Comparison of ENCODE assay signal across 15 mouse cellular contexts in genomic region chr1:155054366-155054965, GRCm38 (mm10). TPM values are rescaled to one million over a fixed set of nuclear protein-coding genes. Genes with fewer than 3 reads are reported as not detected.
DNase-seq lines count a peak whose midpoint lies in the region; ATAC-seq and TF ChIP-seq lines count a peak whose summit lies in the region.
"Had no signal": no experiment of that assay in that cellular context is flagged by ENCODE, and none has a peak within 500 bp of the region (broad histone marks: within the 10 kb centered on the region; RNA-seq: fewer than 3 reads in every experiment).

No protein-coding gene starts in this region.

- no peaks in the 10 kb centered on the region for H3K36me3 ChIP-seq in neural tube, embryonic 13.5 days
- H3K36me3 ChIP-seq in limb, embryonic 12.5 days = no peaks in the 10 kb centered on the region
- no peaks in the 10 kb centered on the region for H3K36me3 ChIP-seq in intestine, embryonic 16.5 days (ENCODE audit: control insufficient read depth, insufficient read depth, low read length)
- H3K36me3 ChIP-seq: stomach, embryonic 15.5 days had no signal

- WGBS in neural tube, embryonic 13.5 days = 42% methylated on average over 6 of the region's 6 CpGs
- WGBS in limb, embryonic 12.5 days = 21% methylated on average over 6 of the region's 6 CpGs
- 48% methylated on average over 6 of the region's 6 CpGs for WGBS in intestine, embryonic 16.5 days
- 55% methylated on average over 6 of the region's 6 CpGs for WGBS in cerebellum, adult 2 months

- DNase-seq in gastrocnemius, adult 2 months = no peak
- DNase-seq in gastrocnemius, adult 18-20 months (ENCODE audit: low spot score) = no peak
- DNase-seq in neural tube, embryonic 10.5 days (ENCODE audit: extremely low spot score, low spot score) = no peak
- no peak for DNase-seq in frontal cortex, postnatal 10 days (ENCODE audit: low spot score in 2 of 2)
- no peak for DNase-seq in cerebellum, adult 2 months
- DNase-seq: adrenal gland, adult 2 months; heart, postnatal 36 days; kidney, adult 9 months; lung, postnatal 36 days; right cerebral cortex, adult 18-20 months had no signal

- intact Hi-C loops in gastrocnemius, adult 2 months (cut with DNase I) = loop anchor here (10.0 kb wide), 1 partner anchor 480 kb away; no protein-coding TSS in a partner anchor

- H3K4me2 ChIP-seq in neural tube, embryonic 13.5 days = no peak overlapping the region
- peak overlapping the region; percentile 41 for H3K4me2 ChIP-seq in limb, embryonic 12.5 days
- no peak overlapping the region for H3K4me2 ChIP-seq in intestine, embryonic 16.5 days (ENCODE audit: low read depth, low read length)
- H3K4me2 ChIP-seq: liver, embryonic 11.5 days; stomach, embryonic 15.5 days had no signal

- H3K9me3 ChIP-seq in neural tube, embryonic 13.5 days = no peaks in the 10 kb centered on the region
- no peaks in the 10 kb centered on the region for H3K9me3 ChIP-seq in limb, embryonic 12.5 days
- H3K9me3 ChIP-seq in intestine, embryonic 16.5 days (ENCODE audit: control insufficient read depth, low read length) = no peaks in the 10 kb centered on the region
- H3K9me3 ChIP-seq: stomach, embryonic 15.5 days had no signal

- H3K9ac ChIP-seq in neural tube, embryonic 13.5 days = no peak overlapping the region
- H3K9ac ChIP-seq in limb, embryonic 12.5 days (replicated peaks) = no peak overlapping the region
- H3K9ac ChIP-seq in intestine, embryonic 16.5 days (ENCODE audit: low read depth, low read length) = no peak overlapping the region
- H3K9ac ChIP-seq: stomach, embryonic 15.5 days had no signal

- no peak for ATAC-seq in neural tube, embryonic 13.5 days (ENCODE audit: low read depth)
- ATAC-seq in limb, embryonic 12.5 days (ENCODE audit: insufficient number of reproducible peaks, insufficient read depth, low FRiP score, low TSS enrichment, low read depth) = peak; percentile 31; the same call in 1 of the 2 replicates
- ATAC-seq in intestine, embryonic 16.5 days = no peak

- peaks cover 59% of the 10 kb centered on the region for H3K4me1 ChIP-seq in neural tube, embryonic 13.5 days (replicated peaks)
- peaks cover 61% of the 10 kb centered on the region for H3K4me1 ChIP-seq in limb, embryonic 12.5 days (replicated peaks)
- peaks cover 46% of the 10 kb centered on the region for H3K4me1 ChIP-seq in intestine, embryonic 16.5 days (ENCODE audit: control insufficient read depth, insufficient read depth, low read length)
- peaks cover 18% of the 10 kb centered on the region for H3K4me1 ChIP-seq in cerebellum, adult 2 months (ENCODE audit: control insufficient read depth, insufficient read depth, low read length)

- no peaks in the 10 kb centered on the region for H3K27me3 ChIP-seq in neural tube, embryonic 13.5 days
- H3K27me3 ChIP-seq in limb, embryonic 12.5 days = no peaks in the 10 kb centered on the region
- no peaks in the 10 kb centered on the region for H3K27me3 ChIP-seq in intestine, embryonic 16.5 days (replicated peaks; ENCODE audit: control insufficient read depth, insufficient read depth, low read length)
- no peaks in the 10 kb centered on the region for H3K27me3 ChIP-seq in cerebellum, adult 2 months (ENCODE audit: control insufficient read depth, insufficient read depth, low read length)
- H3K27me3 ChIP-seq: stomach, embryonic 15.5 days had no signal

- 0 out of 2 replicates have a peak overlapping the region, but pooled peaks have one; percentile 24 for H3K27ac ChIP-seq in gastrocnemius, adult 2 months
- H3K27ac ChIP-seq in neural tube, embryonic 13.5 days (replicated peaks) = peak overlapping the region; percentile 54
- peak overlapping the region; percentile 90 for H3K27ac ChIP-seq in limb, embryonic 12.5 days
- no peak overlapping the region for H3K27ac ChIP-seq in intestine, embryonic 16.5 days (ENCODE audit: low read length)
- H3K27ac ChIP-seq in cerebellum, adult 2 months (ENCODE audit: insufficient read depth, low read length) = no peak overlapping the region

- no peak overlapping the region for H3K4me3 ChIP-seq in gastrocnemius, adult 2 months
- no peak overlapping the region for H3K4me3 ChIP-seq in neural tube, embryonic 13.5 days
- H3K4me3 ChIP-seq in limb, embryonic 12.5 days (replicated peaks) = no peak overlapping the region
- no peak overlapping the region for H3K4me3 ChIP-seq in intestine, embryonic 16.5 days (ENCODE audit: low read length)
- H3K4me3 ChIP-seq in cerebellum, adult 2 months (replicated peaks; ENCODE audit: insufficient read depth, low read depth, low read length) = no peak overlapping the region
- H3K4me3 ChIP-seq: stomach, embryonic 15.5 days had no signal

- TF ChIP-seq CTCF in gastrocnemius, adult 2 months (IDR thresholded peaks at IDR 0.05) = no peak
- TF ChIP-seq CTCF in cerebellum, adult 2 months (IDR thresholded peaks at IDR 0.05; ENCODE audit: borderline replicate concordance, insufficient read depth, low read depth, low read length) = no peak

- TF ChIP-seq POLR2A in cerebellum, adult 2 months (IDR thresholded peaks at IDR 0.05; ENCODE audit: borderline replicate concordance, insufficient read depth, low read length) = no peak

RNA-seq across cellular contexts. Expression of gene Ier5, which starts 45.0 kb away (rescaled TPM):
- 1 to 10 TPM; 4.6 to 4.7 TPM for total RNA-seq in gastrocnemius, adult 2 months (2021)
- 10 to 100 TPM in 1 of 2 experiments, 1 to 10 TPM in 1; 4.7 to 19.4 TPM for total RNA-seq in gastrocnemius, adult 18-20 months (2021)
- polyA plus RNA-seq in neural tube, embryonic 13.5 days (2015; fragmentation: Nextera tagmentation; extraction: Ambion mirVana) = 7.5 and 7.9 TPM in 2 replicates
- 15.8 and 16.1 TPM in 2 replicates for polyA plus RNA-seq in limb, embryonic 12.5 days (2016; fragmentation: Nextera tagmentation; extraction: Ambion mirVana)
- polyA plus RNA-seq in intestine, embryonic 16.5 days (2015; fragmentation: Nextera tagmentation; extraction: Ambion mirVana) = 2.0 and 2.6 TPM in 2 replicates
- 13.0 and 13.7 TPM in 2 replicates for polyA plus RNA-seq in cerebellum, adult 2 months (2012; rRNA removed)

Comparison
In these comparisons a context has a peak if more than half of its experiments do, and no peak if none do; other contexts are left out.
1. H3K27ac ChIP-seq: peak in gastrocnemius, adult 2 months (single experiment), neural tube, embryonic 13.5 days (single experiment) and limb, embryonic 12.5 days (single experiment); none in intestine, embryonic 16.5 days (single experiment) and cerebellum, adult 2 months (single experiment).